Mouse (Mus musculus) gastrocnemius, adult 2 months (tissue): ENCODE data around the gene Shroom2. TPM values are rescaled to one million over a fixed set of nuclear protein-coding genes. Genes with fewer than 3 reads are reported as not detected.
"Not testable (repeated sequence)": the region's sequence is repeated elsewhere in the genome, so short reads cannot be mapped to it uniquely, and the experiment has no call there.

Experiments used
- DNase-seq: peaks from one replicate; pipeline ENCODE4 v3.0.0; 2022
- H3K27ac ChIP-seq: fragments of 200-600 bp; 2 replicates; pipeline ENCODE4 v1.8.1; 2022; ENCODE audit warnings: mild to moderate bottlenecking
- H3K4me3 ChIP-seq: fragments of 200-600 bp; 2 replicates; pipeline ENCODE4 v1.8.1; 2022; ENCODE audit warnings: mild to moderate bottlenecking, moderate library complexity
- CTCF ChIP-seq: fragments of 200-600 bp; IDR thresholded peaks from 2 replicates; pipeline ENCODE4 v1.8.1; 2022; ENCODE audit warnings: antibody characterized with exemption, mild to moderate bottlenecking, moderate library complexity
- intact Hi-C: fragments of 180-260 bp; cut with DNase I; formaldehyde crosslinking; loops from one replicate; pipeline ENCODE4 v1.15.1; 2025
- total RNA-seq, 2 experiments: library from RNA; stranded (reverse); gene quantifications; 2 replicates each; pipeline ENCODE4 v1.2.3; 2021

The Shroom2 gene
- total RNA-seq, 2 experiments from 2014 or later: 0.69 to 1.8 TPM

DNA sequence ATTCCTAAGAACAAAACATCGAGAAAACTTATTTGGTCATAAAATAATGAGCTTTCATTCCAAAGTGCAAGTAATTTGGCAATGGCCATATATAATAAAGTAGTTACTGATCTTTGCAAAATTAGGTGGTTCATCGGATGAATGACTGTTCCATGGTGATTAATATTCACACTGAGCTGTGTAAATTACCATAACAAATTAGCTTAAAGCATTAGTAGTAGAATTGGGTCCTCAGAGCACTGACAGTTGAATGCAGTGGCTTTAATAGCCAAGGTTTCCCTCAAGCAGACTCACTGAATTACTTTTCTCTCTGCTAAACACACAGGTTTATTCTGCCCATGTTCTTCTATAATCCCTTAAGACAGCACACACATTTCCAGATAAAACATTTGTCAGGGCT lies 23.3 kb downstream of the Shroom2 start:
- no peak for TF ChIP-seq CTCF
- intact Hi-C loops: no loop called here
- no peak overlapping the region for H3K27ac ChIP-seq
- H3K4me3 ChIP-seq: no peak overlapping the region
- no peak for DNase-seq

DNA sequence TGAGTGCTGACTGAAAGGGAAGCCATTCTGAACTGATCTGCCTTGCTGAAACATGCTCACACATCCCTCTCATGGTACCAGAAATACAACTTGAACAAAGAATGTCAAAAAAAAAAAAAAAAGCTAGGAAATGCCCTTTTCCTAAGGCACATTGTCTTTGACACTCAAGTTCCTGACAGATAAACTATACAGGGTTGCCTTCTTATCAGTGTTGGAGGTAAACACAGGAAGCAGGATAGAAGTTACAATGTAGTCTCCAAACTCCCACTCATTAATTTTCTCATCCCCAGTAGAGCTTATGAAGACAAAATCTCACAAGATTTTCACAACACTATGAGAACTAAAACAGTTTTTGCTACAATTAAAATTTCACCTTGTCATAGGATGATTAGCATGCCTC lies 25.6 kb downstream of the Shroom2 start:
- Histone ChIP-seq H3K4me3 (no peak overlapping the region), H3K27ac (no peak overlapping the region)
- TF ChIP-seq CTCF: no peak
- intact Hi-C loops: no loop called here
- DNase-seq: no peak

DNA sequence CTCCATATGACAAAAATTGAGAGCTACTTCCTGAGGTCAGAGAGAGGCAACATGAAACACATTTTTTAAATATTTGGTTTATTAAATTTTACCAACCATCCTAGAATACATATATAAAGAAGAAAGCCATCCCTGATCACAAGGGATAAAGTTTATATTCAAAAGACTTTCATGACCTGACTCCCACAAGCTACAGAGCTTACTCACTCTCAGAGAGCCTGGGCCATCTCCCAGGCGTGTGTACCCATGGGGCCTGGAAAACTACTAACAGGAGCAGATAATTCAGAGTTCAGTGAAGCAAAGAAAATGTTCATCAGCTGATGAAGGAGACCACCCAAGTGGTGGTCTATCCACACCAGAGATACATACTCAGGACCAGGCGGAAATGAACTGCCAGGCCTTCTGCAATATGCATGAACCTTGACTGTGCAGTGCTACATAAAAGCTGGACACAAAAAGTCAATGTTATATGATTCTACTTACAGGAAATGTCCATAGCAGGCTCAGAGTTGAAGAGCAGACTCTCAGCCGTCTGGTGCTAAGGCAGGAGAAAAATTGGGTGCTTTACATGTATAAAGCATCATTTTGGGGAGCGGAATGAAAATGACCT lies 30.4 kb downstream of the Shroom2 start:
- no peak for DNase-seq
- no peak for TF ChIP-seq CTCF
- H3K4me3 ChIP-seq: no peak overlapping the region
- intact Hi-C loops: no loop called here
- H3K27ac ChIP-seq: no peak overlapping the region

DNA sequence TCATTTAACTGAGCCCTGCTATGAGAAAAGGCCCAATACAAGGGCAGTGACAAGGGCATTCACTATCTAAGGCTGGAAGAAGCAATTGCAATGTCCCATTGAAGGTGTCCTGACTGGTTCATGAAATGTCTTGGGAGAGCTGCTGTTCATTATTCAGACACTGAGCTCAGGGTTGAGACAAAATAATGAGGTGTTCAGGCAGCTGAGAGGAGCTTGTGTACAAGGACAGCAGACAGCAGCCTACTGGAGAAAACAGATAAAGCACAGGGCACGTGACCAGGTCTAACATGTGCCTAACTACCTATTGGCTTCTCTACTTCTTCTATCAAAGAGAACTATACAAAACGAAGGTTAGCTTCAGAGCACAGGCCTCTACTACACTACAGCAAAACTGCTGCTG lies 31.1 kb downstream of the Shroom2 start:
- no peak for TF ChIP-seq CTCF
- no peak overlapping the region for H3K27ac ChIP-seq

DNA sequence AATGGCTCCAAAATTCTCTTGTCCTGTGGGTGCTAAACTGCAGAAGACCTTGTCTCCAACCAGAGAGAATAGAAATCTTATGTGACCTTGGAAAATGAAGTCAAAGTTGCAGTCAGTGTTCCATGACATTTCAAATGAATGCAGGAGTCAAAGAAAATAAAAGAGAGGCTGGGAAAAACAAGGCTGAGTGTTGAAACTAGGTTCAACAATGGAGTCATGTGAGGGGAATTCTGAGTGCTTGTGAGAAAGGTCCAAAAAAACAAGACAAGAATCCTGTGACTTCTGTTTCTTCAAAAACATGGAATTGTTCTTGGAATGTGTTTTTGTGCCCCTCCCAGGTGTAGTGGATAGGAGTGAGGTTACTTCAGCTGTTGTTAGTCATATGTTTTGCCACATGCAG lies 34.0 kb downstream of the Shroom2 start:
- H3K27ac ChIP-seq: no peak overlapping the region
- intact Hi-C loops: no loop called here

More for the DNA sequence above, 31.1 kb downstream of the Shroom2 start:
- intact Hi-C loops: no loop called here
- H3K4me3 ChIP-seq: no peak overlapping the region
- no peak for DNase-seq

DNA sequence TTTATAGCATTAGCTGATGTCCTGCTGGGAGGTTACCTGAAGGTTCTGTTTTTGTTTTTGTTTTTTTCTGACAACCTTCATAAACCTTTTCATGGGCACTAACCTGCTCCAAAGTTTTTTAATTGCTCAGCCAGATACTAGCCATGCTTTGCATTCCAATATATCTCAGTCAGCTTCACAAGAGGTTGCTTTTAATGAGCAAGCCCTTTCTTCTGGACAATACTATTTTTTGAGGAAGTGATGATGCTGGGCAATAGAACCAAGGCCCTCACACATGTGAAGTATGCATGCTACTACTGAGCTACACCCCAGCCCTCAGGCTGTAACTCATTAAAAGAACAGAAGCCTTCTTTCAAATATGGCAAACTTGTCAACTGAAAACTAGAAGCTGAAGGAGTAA lies 52.6 kb downstream of the Shroom2 start:
- intact Hi-C loops: no loop called here
- no peak for DNase-seq

More for the DNA sequence above, 34.0 kb downstream of the Shroom2 start:
- TF ChIP-seq CTCF: no peak
- no peak overlapping the region for H3K4me3 ChIP-seq
- no peak for DNase-seq

DNA sequence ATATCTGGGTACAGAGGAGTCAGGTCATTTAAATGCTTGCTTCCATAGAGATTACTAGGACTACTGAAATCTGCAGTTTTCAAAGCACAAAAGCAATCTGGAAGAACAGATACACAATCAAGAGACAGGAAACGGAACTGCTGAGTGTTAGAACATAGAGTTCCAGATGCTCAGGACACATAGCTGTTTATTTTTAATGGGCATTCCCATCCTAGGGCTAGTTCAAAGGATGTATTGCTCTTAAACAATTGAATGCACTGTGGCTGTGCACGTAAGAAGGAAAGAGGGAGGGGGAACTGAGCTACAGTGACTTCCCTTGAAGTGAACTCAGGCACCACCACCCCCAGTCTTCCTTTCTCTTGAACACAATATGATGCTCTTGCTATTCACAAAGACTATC lies 58.5 kb downstream of the Shroom2 start:
- H3K27ac ChIP-seq, H3K4me3 ChIP-seq, DNase-seq, intact Hi-C loops: not testable (repeated sequence)

More for the DNA sequence above, 52.6 kb downstream of the Shroom2 start:
- no peak for TF ChIP-seq CTCF
- Histone ChIP-seq H3K27ac (no peak overlapping the region), H3K4me3 (no peak overlapping the region)

DNA sequence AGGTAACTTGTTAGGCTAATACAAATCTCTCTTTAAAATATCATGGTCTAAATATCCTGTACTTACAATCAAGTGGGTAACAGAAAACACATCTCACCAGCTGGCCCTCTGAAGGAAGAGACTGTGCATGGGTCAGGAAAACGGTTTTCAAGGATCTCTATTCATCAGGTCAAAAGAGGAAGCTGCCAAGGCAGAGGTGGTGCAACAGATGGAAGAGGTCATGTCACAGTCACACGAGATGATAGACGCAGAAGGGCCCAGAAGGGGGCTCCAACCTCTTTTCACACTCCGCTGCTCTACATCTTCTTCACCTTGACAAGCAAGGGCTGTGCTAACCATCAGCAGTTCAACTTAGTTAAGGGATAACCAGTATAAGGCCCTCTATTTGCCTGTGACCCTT lies 60.9 kb downstream of the Shroom2 start:
- intact Hi-C loops: no loop called here
- H3K4me3 ChIP-seq: no peak overlapping the region
- DNase-seq: no peak
- no peak overlapping the region for H3K27ac ChIP-seq
- TF ChIP-seq CTCF: no peak

DNA sequence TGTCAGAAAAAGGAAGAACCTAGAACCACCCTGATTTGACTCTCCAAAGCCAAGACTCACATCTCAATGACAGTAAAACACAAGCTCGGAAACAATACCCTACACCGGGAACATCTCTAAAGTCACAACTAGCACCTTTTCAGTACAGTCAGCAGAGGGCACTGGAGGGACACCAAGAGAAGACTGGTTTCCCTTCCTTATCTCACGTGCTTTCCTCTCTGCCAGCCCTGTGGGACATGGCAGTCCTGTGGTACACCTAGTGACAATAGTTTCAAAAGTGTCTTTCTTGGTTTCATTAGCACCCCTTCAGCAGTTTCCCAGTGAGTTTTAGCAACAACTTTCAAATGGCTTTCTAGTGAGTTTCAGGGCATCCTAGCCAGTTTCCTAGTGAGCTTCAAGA lies 63.9 kb downstream of the Shroom2 start:
- peak; percentile 31 for DNase-seq
- Histone ChIP-seq H3K27ac (no peak overlapping the region), H3K4me3 (peak overlapping the region; percentile 23; the same call in 1 of the 2 replicates)
- intact Hi-C loops: no loop called here
- peak; percentile 68 for TF ChIP-seq CTCF

DNA sequence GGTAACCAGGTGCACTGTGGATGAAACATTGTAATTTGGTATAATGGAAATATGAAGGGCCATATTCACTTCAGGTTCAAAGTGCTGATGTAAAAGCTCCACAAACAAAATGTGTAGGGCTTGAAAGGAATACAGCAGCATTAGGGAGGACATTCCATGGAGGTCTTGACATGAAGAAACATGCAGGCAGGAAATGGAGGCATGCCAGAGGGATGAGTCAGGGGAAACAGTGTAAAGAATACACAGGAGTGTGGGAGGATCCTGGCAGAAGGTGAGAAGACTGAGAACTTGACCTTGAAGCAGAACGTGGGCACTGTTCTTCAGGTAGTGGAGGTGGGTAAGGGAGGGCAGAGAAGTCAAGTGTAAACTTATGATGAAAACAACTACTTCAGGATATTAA lies 65.6 kb downstream of the Shroom2 start:
- no peak for TF ChIP-seq CTCF
- Histone ChIP-seq H3K27ac (no peak overlapping the region), H3K4me3 (no peak overlapping the region)
- DNase-seq: no peak
- intact Hi-C loops: no loop called here

DNA sequence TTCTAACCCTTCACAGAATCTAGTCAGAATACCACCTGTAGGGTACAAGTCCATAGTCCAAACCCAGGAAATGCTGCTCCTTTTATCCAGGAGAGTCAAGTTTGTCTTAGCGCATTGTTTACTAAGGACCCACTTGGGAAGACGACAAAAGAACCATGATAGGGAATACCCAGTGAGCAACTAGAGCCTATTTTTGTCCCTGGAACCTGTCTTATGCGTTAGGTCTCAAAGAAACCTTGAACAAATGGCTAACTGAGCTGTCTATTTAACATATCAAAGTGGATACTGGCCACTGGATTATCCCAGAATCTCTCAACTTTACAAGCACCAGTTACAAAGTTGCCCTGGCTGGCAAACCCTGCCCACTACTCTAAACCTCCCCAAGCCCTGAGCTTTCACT lies 67.6 kb downstream of the Shroom2 start:
- no peak for TF ChIP-seq CTCF
- intact Hi-C loops: no loop called here
- DNase-seq: no peak
- Histone ChIP-seq H3K4me3 (no peak overlapping the region), H3K27ac (no peak overlapping the region)

DNA sequence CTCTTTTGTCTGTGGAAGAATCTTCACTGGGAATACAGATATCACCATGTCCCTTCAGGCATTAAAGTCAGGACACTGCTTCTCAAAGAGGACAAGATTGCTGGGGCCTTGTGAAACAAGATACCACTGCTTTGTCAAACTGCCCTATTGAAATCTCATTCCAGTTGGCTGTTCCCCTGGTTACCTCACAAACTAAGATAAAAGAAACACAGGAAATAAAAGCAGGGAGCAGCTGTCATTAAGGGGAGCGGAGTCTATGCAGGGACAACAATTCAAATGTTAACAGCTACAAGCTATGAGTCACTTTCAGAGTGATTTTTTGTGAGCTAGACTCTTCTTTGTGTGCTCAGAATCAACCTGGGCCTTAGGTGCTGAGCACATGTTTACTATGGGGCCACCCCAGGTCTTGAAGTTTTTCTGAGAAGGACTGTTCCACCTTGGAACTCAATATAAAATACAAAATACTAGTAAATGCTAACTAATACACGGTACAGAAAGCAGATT lies 78.4 kb downstream of the Shroom2 start:
- Histone ChIP-seq H3K4me3 (no peak overlapping the region), H3K27ac (no peak overlapping the region)
- no peak for TF ChIP-seq CTCF
- no peak for DNase-seq
- intact Hi-C loops: no loop called here

DNA sequence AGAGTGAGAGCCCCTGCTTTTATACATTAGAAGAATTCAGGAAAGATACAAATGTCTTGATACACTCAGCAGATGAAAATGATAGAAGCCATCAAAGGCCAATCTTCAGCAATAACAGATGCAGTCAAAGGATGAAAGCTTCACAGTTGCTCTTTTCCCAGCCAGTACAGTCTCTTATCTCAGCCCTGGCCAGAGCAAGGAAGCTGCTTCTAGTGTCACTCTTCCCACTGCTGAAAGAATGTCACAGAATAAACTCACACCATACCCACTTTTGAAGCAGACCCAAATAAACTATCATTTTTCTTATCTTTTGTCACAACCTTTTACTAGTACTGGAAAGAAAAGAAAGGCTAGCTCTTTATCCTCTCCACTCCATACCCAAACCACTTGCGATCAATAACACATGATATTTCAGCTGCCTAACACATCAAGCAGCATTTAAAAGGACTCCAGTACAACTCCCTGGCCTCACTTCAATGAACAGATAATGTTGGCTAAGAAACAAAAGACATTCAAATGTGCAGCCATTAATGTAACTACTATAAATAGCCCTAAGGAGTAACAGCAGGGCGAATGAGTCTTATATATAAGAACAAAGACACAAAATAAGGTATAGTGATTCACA lies 90.0 kb downstream of the Shroom2 start:
- intact Hi-C loops: no loop called here
- Histone ChIP-seq H3K4me3 (no peak overlapping the region), H3K27ac (no peak overlapping the region)
- DNase-seq: no peak
- no peak for TF ChIP-seq CTCF

DNA sequence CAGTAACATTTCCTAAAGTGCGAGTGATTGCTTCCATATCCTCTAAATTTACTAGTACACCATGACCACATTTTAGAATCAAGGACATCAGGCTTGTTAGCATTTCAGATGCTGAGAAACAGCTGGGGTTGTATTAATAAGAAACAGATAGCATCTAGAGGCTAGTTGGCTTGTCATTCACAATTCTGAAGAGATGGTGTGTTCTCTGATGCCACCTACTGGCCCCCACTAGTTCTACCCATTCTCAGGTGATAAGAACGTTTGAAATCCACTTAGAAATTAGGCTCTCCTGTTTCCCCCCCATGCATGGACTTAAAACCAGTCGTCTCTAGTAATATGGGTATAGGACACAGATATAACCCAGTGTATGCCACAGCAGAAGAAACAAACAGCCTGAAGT lies 92.9 kb downstream of the Shroom2 start:
- no peak overlapping the region for H3K4me3 ChIP-seq
- peak; percentile 50 for TF ChIP-seq CTCF
- DNase-seq: no peak
- intact Hi-C loops: no loop called here
- H3K27ac ChIP-seq: no peak overlapping the region
